Mouse (Mus musculus): ENCODE measurements around the gene Vps52.

Gene Vps52

GRCm38 (mm10) chr17:34013436-34013835 is 57.8 kb downstream of the Vps52 start:
- DNase-seq, result no peak

Data from lung, postnatal 36 days (tissue).